Mouse (Mus musculus) thymus, adult 2 months (tissue): ENCODE results near the gene Sh3bp4.

ENCODE experiments used
- CTCF ChIP-seq: fragments of 200-500 bp; IDR thresholded peaks from 2 replicates; pipeline ENCODE4 v1.5.1; 2012; ENCODE audit warnings: mild to moderate bottlenecking, control low read depth, low read length, moderate library complexity, borderline replicate concordance; ENCODE audit not compliant: control insufficient read depth, poor library complexity, insufficient read depth; ENCODE audit errors: extremely low read depth
- POLR2A ChIP-seq: fragments of 200-500 bp; IDR thresholded peaks from 2 replicates; pipeline ENCODE4 v1.6.1; 2012; ENCODE audit warnings: mild to moderate bottlenecking, low read length, control low read depth, moderate library complexity; ENCODE audit not compliant: control insufficient read depth, poor library complexity, insufficient read depth; ENCODE audit errors: extremely low read depth

- no peak for TF ChIP-seq CTCF
- no peak for TF ChIP-seq POLR2A
Measured at GRCm38 (mm10) chr1:89137086-89137816, 67.0 kb downstream of the Sh3bp4 start.
